Mouse (Mus musculus): Measurements from ENCODE around the gene Amotl2. TPM values are rescaled to one million over a fixed set of nuclear protein-coding genes. Genes with fewer than 3 reads are reported as not detected.
"Not testable (repeated sequence)": the region's sequence is repeated elsewhere in the genome, so short reads cannot be mapped to it uniquely, and the experiment has no call there.

Gene Amotl2
- polyA plus RNA-seq, 1 experiment from 2014 or later, result 76.7 TPM

GRCm38 (mm10) chr9:102755161-102755560, 38.7 kb downstream of the Amotl2 start:
- H3K4me2 ChIP-seq (ENCODE audit: low read depth), result no peak overlapping the region
- no peak overlapping the region for H3K9ac ChIP-seq (ENCODE audit: low read length)
- no peaks in the 10 kb centered on the region for H3K27me3 ChIP-seq (ENCODE audit: control insufficient read depth, insufficient read depth, low read length)
- DNase-seq (ENCODE audit: low spot score), result no peak
- H3K36me3 ChIP-seq (ENCODE audit: control insufficient read depth, insufficient read depth, low read length), result no peaks in the 10 kb centered on the region
- H3K9me3 ChIP-seq (ENCODE audit: control insufficient read depth, low read length), result no peaks in the 10 kb centered on the region
- ATAC-seq (ENCODE audit: insufficient read depth, low FRiP score, low TSS enrichment), result no peak
- H3K4me3 ChIP-seq (ENCODE audit: low read depth, low read length), result no peak overlapping the region
- 98% methylated on average over 4 of the region's 4 CpGs for WGBS
- H3K27ac ChIP-seq (ENCODE audit: low read depth, low read length), result no peak overlapping the region
- H3K4me1 ChIP-seq (ENCODE audit: control insufficient read depth, insufficient read depth, low read length), result no peaks in the 10 kb centered on the region

DNA sequence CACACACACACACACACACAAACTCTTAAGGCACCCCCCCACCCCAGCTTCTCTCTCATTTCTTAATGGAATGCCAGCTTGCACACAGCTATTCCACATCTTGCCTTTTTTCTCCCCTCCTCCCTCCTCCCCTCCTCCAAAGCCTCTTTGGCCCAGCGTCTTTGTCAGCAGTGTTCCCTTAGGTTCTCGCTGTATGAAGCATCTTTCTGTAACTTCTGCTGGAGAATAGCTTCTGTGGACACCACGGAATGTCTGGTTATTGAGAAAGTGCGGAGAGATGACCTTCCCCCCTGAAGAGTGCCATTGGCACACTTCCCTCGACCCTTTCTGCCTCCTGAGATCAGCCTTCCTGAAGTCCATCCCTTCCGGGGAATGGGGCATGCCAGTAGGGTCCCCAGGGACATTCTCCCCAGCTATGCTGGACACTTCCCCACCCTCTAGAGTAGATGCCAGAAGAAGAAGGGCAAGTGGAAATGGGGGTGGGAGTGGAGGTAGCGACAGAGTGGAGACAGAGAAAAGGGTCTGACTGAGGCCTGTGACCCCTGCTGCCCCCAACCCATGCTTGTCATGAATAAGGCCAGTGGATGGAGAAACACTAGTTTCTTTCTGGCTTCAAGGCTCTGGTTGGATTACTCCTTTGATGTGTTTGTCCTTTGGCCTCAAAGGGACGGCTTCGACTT, 39.3 kb downstream of the Amotl2 start:
- WGBS, result 76% methylated on average over 9 of the region's 9 CpGs
- DNase-seq (ENCODE audit: low spot score), result no peak
- H3K4me1 ChIP-seq (ENCODE audit: control insufficient read depth, insufficient read depth, low read length), result no peaks in the 10 kb centered on the region
- no peak for ATAC-seq (ENCODE audit: insufficient read depth, low FRiP score, low TSS enrichment)
- no peak overlapping the region for H3K4me3 ChIP-seq (ENCODE audit: low read depth, low read length)
- no peak overlapping the region for H3K4me2 ChIP-seq (ENCODE audit: low read depth)
- no peaks in the 10 kb centered on the region for H3K36me3 ChIP-seq (ENCODE audit: control insufficient read depth, insufficient read depth, low read length)
- H3K27ac ChIP-seq (ENCODE audit: low read depth, low read length), result no peak overlapping the region
- H3K9ac ChIP-seq (ENCODE audit: low read length), result no peak overlapping the region
- H3K9me3 ChIP-seq (ENCODE audit: control insufficient read depth, low read length), result no peaks in the 10 kb centered on the region
- no peaks in the 10 kb centered on the region for H3K27me3 ChIP-seq (ENCODE audit: control insufficient read depth, insufficient read depth, low read length)

DNA sequence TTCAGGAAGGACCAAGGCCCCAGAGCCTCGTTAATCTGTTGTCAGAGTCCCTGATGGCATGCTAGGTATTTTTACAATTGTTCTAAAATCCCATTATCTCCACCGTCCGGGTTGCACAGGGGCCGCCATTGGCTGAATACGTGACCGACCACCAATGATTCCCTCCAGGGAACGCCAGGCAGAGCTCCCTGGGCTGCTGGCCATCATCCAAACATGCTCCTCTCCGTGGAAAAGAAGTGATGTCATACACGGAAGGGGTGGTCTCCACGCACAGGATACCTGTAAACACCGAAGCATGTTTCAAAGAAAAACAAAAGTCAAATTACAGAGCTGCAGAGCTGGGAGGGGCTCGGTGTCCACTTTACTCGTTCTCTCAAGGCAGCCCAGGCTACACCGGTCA, 39.9 kb downstream of the Amotl2 start:
- Histone ChIP-seq H3K27me3 (ENCODE audit: control insufficient read depth, insufficient read depth, low read length) (no peaks in the 10 kb centered on the region), H3K4me3 (ENCODE audit: low read depth, low read length) (no peak overlapping the region), H3K9me3 (ENCODE audit: control insufficient read depth, low read length) (no peaks in the 10 kb centered on the region), H3K4me2 (ENCODE audit: low read depth) (no peak overlapping the region), H3K27ac (ENCODE audit: low read depth, low read length) (no peak overlapping the region), H3K9ac (ENCODE audit: low read length) (no peak overlapping the region), H3K4me1 (ENCODE audit: control insufficient read depth, insufficient read depth, low read length) (no peaks in the 10 kb centered on the region), H3K36me3 (ENCODE audit: control insufficient read depth, insufficient read depth, low read length) (no peaks in the 10 kb centered on the region)
- ATAC-seq (ENCODE audit: insufficient read depth, low FRiP score, low TSS enrichment), result no peak
- WGBS, result 74% methylated on average over 14 of the region's 14 CpGs
- DNase-seq (ENCODE audit: low spot score), result no peak

DNA sequence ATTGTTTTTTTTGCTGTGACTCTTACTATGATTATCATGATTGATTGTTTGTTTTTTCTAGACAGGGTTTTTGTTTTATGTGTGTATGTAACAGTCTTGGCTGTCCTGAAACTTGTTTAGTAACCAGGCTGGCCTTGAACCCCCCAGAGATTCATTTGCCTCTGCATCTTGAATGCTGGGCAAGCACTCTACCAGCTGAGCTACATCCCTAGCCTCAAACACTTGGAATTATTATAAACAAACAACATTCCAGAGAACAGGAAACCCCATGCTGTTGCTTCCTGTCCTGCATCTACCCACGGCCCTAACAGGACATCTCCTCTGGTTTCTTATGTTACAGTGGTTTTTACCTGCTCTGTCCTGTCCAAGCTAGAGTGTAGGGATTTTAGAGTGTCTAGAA, 42.4 kb downstream of the Amotl2 start:
- H3K4me1 ChIP-seq (ENCODE audit: control insufficient read depth, insufficient read depth, low read length), result no peaks in the 10 kb centered on the region
- H3K4me2 ChIP-seq (ENCODE audit: low read depth), result no peak overlapping the region
- H3K9ac ChIP-seq (ENCODE audit: low read length), result no peak overlapping the region
- ATAC-seq (ENCODE audit: insufficient read depth, low FRiP score, low TSS enrichment) (no peak), DNase-seq (ENCODE audit: low spot score) (no peak)
- H3K27me3 ChIP-seq (ENCODE audit: control insufficient read depth, insufficient read depth, low read length), result no peaks in the 10 kb centered on the region
- H3K9me3 ChIP-seq (ENCODE audit: control insufficient read depth, low read length), result no peaks in the 10 kb centered on the region
- WGBS, result 42% methylated on average over 1 of the region's 1 CpGs
- H3K27ac ChIP-seq (ENCODE audit: low read depth, low read length), result no peak overlapping the region
- H3K36me3 ChIP-seq (ENCODE audit: control insufficient read depth, insufficient read depth, low read length), result no peaks in the 10 kb centered on the region
- no peak overlapping the region for H3K4me3 ChIP-seq (ENCODE audit: low read depth, low read length)

GRCm38 (mm10) chr9:102759581-102760001, 43.1 kb downstream of the Amotl2 start:
- Histone ChIP-seq H3K4me2 (ENCODE audit: low read depth) (no peak overlapping the region), H3K9ac (ENCODE audit: low read length) (no peak overlapping the region), H3K36me3 (ENCODE audit: control insufficient read depth, insufficient read depth, low read length) (no peaks in the 10 kb centered on the region), H3K9me3 (ENCODE audit: control insufficient read depth, low read length) (no peaks in the 10 kb centered on the region), H3K4me1 (ENCODE audit: control insufficient read depth, insufficient read depth, low read length) (no peaks in the 10 kb centered on the region), H3K27ac (ENCODE audit: low read depth, low read length) (0 out of 2 replicates have a peak overlapping the region, but pooled peaks have one; percentile 8), H3K4me3 (ENCODE audit: low read depth, low read length) (no peak overlapping the region), H3K27me3 (ENCODE audit: control insufficient read depth, insufficient read depth, low read length) (no peaks in the 10 kb centered on the region)
- WGBS, result 58% methylated on average over 5 of the region's 5 CpGs
- no peak for DNase-seq (ENCODE audit: low spot score)
- ATAC-seq (ENCODE audit: insufficient read depth, low FRiP score, low TSS enrichment), result no peak

DNA sequence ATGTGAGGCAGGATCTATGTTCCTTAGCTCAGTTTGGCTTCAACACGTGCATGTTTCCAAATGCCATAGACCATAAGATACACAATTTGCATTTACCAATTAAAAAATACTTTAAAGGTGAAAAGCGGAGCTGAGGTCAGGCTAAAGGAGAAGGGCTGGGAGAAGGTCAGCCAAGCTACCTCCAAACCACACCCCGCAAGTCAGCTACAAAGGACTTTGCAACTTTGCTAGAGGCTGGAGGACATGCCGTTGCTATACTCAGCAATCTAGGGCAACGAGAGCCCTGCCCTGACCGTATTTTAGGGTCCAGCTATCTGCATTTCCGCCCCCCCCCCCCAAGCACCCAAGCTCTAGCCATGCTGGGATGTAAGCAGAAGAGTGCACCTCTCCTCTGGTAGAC, 45.1 kb downstream of the Amotl2 start:
- H3K9ac ChIP-seq (ENCODE audit: low read length), result no peak overlapping the region
- H3K4me3 ChIP-seq (ENCODE audit: low read depth, low read length), result no peak overlapping the region
- H3K27ac ChIP-seq (ENCODE audit: low read depth, low read length), result no peak overlapping the region
- ATAC-seq (ENCODE audit: insufficient read depth, low FRiP score, low TSS enrichment) (no peak), DNase-seq (ENCODE audit: low spot score) (no peak)
- WGBS, result 90% methylated on average over 7 of the region's 7 CpGs
- no peaks in the 10 kb centered on the region for H3K27me3 ChIP-seq (ENCODE audit: control insufficient read depth, insufficient read depth, low read length)
- H3K36me3 ChIP-seq (ENCODE audit: control insufficient read depth, insufficient read depth, low read length), result no peaks in the 10 kb centered on the region
- no peaks in the 10 kb centered on the region for H3K9me3 ChIP-seq (ENCODE audit: control insufficient read depth, low read length)
- H3K4me2 ChIP-seq (ENCODE audit: low read depth), result no peak overlapping the region
- no peaks in the 10 kb centered on the region for H3K4me1 ChIP-seq (ENCODE audit: control insufficient read depth, insufficient read depth, low read length)

GRCm38 (mm10) chr9:102762836-102763235, 46.4 kb downstream of the Amotl2 start:
- Histone ChIP-seq H3K9ac (ENCODE audit: low read length) (no peak overlapping the region), H3K36me3 (ENCODE audit: control insufficient read depth, insufficient read depth, low read length) (no peaks in the 10 kb centered on the region), H3K9me3 (ENCODE audit: control insufficient read depth, low read length) (no peaks in the 10 kb centered on the region), H3K4me1 (ENCODE audit: control insufficient read depth, insufficient read depth, low read length) (no peaks in the 10 kb centered on the region), H3K27me3 (ENCODE audit: control insufficient read depth, insufficient read depth, low read length) (no peaks in the 10 kb centered on the region), H3K4me2 (ENCODE audit: low read depth) (no peak overlapping the region), H3K4me3 (ENCODE audit: low read depth, low read length) (no peak overlapping the region), H3K27ac (ENCODE audit: low read depth, low read length) (no peak overlapping the region)
- DNase-seq (ENCODE audit: low spot score) (no peak), ATAC-seq (ENCODE audit: insufficient read depth, low FRiP score, low TSS enrichment) (no peak)
- 79% methylated on average over 3 of the region's 3 CpGs for WGBS

GRCm38 (mm10) chr9:102763520-102763919, 47.0 kb downstream of the Amotl2 start:
- Histone ChIP-seq H3K4me3 (ENCODE audit: low read depth, low read length) (no peak overlapping the region), H3K27me3 (ENCODE audit: control insufficient read depth, insufficient read depth, low read length) (no peaks in the 10 kb centered on the region), H3K4me1 (ENCODE audit: control insufficient read depth, insufficient read depth, low read length) (no peaks in the 10 kb centered on the region), H3K27ac (ENCODE audit: low read depth, low read length) (no peak overlapping the region), H3K9ac (ENCODE audit: low read length) (no peak overlapping the region), H3K9me3 (ENCODE audit: control insufficient read depth, low read length) (no peaks in the 10 kb centered on the region), H3K36me3 (ENCODE audit: control insufficient read depth, insufficient read depth, low read length) (no peaks in the 10 kb centered on the region), H3K4me2 (ENCODE audit: low read depth) (no peak overlapping the region)
- ATAC-seq (ENCODE audit: insufficient read depth, low FRiP score, low TSS enrichment) (no peak), DNase-seq (ENCODE audit: low spot score) (no peak)
- 69% methylated on average over 8 of the region's 8 CpGs for WGBS

DNA sequence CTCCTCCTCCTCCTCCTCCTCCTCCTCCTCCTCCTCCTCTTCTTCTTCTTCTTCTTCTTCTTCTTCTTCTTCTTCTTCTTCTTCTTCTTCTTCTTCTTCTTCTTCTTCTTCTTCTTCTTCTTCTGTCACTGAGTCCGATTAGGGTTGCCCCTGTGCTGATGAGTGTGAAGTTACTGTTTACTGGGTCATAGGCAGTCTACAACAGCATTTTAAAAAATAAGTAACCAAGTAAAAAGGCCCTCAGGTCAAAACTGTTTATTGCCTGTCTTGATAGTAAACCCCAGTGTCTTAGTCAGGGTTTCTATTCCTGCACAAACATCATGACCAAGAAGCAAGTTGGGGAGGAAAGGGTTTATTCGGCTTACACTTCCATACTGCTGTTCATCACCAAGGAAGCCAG, 48.1 kb downstream of the Amotl2 start:
- WGBS, result 57% methylated on average over 1 of the region's 2 CpGs
- not testable (repeated sequence) for H3K4me2 ChIP-seq (ENCODE audit: low read depth)

More for the DNA sequence above, 48.1 kb downstream of the Amotl2 start:
- not testable (repeated sequence) for H3K36me3 ChIP-seq (ENCODE audit: control insufficient read depth, insufficient read depth, low read length); H3K4me3 ChIP-seq (ENCODE audit: low read depth, low read length); H3K9ac ChIP-seq (ENCODE audit: low read length); H3K4me1 ChIP-seq (ENCODE audit: control insufficient read depth, insufficient read depth, low read length); H3K9me3 ChIP-seq (ENCODE audit: control insufficient read depth, low read length); H3K27ac ChIP-seq (ENCODE audit: low read depth, low read length); ATAC-seq (ENCODE audit: insufficient read depth, low FRiP score, low TSS enrichment); DNase-seq (ENCODE audit: low spot score); H3K27me3 ChIP-seq (ENCODE audit: control insufficient read depth, insufficient read depth, low read length)

All from neural tube, embryonic 11.5 days (tissue).